Mouse (Mus musculus) heart, postnatal 25 days (tissue): ENCODE results near the gene Exoc6. TPM values are rescaled to one million over a fixed set of nuclear protein-coding genes. Genes with fewer than 3 reads are reported as not detected.

ENCODE experiments used
- DNase-seq: peaks from one replicate; pipeline ENCODE4 v3.0.0; 2022; ENCODE audit warnings: low spot score
- intact Hi-C: fragments of 180-260 bp; cut with DNase I; formaldehyde crosslinking; loops from one replicate; pipeline ENCODE4 v1.15.1; 2025
- total RNA-seq, 2 experiments: library from RNA; stranded (reverse); gene quantifications; 2 replicates each; pipeline ENCODE4 v1.2.3; 2021

The Exoc6 gene
- total RNA-seq, 2 experiments from 2014 or later: 29.2 TPM

- intact Hi-C loops: no loop called here
- no peak for DNase-seq
Observed at GRCm38 (mm10) chr19:37565806-37566205, 15.6 kb downstream of the Exoc6 start.

DNA sequence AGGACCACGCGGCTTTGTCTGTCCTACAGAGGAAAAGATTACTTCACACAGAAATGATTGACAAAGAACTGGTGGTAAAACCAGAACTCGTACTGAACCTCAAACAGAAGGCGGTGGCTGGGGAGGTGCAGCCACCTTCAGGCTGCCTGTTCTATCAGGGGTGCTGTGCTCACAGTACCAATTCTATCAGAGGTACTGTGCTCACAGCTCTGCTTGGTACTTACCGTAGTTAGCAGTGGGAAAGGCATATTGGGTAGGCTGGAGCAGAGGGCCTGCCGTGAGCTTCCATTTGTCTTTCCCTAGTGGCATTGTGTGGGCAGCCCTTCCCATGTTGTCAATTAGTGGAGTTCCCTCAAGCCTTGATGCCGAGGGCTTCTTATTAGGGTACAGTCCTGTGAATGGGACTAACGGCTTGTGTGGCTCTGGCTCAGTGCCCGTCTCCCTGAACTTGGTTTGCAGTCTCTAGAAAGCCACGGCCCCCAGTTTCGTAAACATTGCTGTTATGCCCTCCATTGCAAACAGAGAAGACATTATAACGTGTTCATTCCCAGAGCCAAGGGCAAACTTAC lies 19.1 kb downstream of the Exoc6 start:
- DNase-seq: no peak
- intact Hi-C loops: no loop called here

DNA sequence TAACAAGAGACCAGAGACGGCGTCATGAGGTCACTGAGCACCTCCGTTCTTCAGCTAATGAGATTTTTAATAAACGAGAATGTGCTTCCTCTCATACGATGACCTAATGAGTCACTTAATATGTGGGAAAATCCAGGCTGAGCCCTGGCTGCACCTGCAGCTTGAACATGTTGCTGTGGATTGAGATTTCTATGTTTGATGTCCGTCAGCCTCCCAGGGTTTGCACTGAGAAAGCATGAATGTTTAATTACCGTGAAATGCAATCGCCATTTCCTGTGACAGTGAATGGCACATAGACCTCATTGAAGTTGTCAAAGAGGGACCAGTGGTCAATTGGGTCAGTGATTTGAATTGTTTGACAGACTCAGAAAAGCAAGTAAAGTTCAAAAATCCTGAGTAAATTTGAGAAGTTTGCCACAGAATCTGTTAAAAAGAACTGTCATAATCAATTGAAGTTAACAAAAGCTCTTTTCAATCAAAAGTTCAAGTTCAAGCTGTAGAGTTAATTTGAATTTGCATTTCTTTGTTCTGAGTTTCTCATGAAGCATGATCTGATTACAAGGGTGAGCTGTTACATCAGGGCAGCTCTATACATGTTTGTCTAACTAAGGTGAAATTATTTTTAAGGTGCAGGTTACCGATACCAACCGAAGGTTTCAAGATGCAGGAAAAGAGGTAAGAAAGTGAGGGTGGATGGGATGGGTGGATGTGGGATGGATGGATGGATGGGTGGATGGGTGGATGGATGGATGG lies 20.9 kb downstream of the Exoc6 start:
- DNase-seq: no peak
- intact Hi-C loops: no loop called here

DNA sequence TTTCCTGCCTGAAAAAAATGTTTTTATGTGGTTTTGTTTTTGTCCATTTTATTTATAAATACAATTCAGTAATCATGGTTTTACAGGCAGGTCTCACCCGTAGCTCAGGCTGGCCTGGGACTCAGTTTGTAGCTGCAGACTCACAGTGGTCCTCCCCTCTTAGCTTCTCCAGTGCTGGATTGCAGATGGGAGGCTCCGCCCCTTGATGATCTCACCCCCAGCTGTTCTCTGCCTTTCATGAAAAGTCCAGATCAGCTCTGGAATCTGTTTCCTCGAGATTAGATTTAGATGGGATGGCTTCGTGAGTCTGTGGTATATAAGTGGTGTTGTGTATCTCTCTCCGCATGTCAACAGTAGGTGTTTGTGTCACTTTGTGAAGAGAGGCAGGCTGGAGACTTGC lies 24.6 kb downstream of the Exoc6 start:
- DNase-seq: no peak
- intact Hi-C loops: no loop called here

DNA sequence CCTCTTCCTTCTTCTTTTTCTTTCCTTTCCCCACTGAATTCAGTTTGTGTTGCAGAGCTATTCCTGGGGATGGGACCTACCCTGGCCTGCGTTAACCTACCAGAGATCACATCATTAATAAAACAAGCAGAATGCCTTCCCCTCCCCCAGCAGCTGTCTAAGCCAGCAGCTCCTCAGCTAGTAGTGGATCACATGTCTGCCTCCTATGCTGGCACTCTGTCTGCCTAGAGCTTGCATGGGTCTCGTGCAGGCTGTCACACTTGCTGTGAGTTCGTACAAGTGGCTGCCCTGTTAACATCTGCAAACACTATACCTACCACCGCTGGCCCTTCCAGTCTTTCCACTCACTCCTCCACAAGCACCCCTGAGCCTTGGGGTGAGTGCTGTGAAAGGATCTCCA lies 29.4 kb downstream of the Exoc6 start:
- intact Hi-C loops: no loop called here
- DNase-seq: no peak

DNA sequence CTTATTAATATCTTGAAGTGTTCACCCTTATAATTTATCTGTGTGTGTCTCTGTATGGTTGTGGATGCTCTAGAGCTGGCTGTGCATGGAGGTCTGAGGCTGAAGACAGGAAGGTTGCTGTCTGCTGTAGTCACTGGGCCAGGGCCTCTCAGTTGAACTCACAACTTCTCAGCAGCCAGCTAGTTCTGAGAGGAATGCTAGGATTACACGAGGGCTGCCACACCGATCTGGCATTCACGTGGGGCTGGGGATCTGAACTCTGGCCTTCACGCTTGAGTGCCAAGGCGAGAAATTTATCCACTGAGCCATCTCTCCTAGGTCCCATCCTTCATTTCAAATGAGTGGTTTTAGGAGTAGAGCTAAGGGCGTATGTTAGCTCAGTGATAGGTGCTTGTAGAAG lies 30.2 kb downstream of the Exoc6 start:
- no peak for DNase-seq
- intact Hi-C loops: no loop called here

GRCm38 (mm10) chr19:37585210-37585609 lies 35.0 kb downstream of the Exoc6 start:
- intact Hi-C loops: no loop called here
- DNase-seq: no peak

DNA sequence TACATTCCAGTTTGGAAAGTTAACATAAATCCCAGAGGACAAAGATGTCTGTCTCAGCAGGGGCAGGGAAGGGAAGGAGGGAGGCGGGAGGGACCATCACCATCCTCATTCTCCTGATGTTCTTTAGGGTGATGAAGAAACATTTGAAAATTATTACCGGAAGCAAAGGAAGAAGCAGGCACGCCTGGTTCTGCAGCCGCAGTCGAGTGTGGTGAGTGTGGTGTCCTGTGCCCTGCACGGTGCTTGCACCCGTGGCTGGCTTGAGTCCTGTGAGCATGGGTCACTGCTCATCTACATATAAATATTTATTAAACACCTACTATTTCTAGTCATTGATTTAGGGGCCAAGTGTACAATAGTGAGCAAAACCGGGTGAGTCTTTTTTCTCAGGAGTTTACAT lies 35.5 kb downstream of the Exoc6 start:
- DNase-seq: no peak
- intact Hi-C loops: no loop called here

- DNase-seq: no peak
- intact Hi-C loops: no loop called here
Observed at GRCm38 (mm10) chr19:37590544-37590943, 40.3 kb downstream of the Exoc6 start.

DNA sequence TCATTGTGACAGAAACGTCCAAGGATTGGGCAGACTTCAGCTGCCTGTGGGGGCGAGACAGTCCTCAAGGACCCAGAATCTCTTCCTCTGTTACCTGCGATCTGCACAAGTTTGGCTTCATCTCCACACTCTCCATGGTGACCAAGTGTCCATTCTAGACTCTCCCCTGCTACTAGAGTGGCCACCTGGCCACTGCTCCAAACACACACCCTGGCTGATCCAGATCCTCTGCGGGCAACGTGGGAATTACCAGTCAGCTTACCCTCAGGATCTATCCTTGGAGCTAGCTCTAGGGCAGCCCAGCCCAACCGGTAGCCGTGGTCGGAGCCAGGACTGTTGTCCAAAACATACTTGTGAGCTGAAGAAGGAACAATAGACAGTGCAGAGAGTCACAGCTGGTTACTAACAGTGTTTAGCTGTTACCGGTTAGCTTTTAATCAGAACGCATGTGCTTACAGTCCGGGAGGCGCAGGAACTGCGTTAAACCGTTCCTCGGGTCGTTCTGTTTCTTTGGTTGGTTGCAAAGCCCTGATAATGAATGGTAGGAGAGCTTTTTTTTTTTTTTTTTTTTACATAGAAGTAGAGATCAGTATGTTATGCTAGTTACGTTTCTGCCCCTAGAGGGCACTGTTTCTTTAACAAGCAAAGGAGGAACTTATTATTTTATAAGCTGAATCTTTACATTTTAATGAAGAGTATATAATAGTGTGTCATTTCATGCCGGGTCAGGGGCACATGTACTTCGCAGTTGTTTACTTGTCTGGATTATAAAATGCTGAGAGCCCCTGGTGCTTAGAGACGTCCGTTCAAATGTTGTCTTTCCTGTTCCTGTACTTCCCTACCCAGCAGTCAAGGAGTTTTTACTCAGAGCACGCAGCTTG lies 52.0 kb downstream of the Exoc6 start:
- intact Hi-C loops: no loop called here
- DNase-seq: no peak

DNA sequence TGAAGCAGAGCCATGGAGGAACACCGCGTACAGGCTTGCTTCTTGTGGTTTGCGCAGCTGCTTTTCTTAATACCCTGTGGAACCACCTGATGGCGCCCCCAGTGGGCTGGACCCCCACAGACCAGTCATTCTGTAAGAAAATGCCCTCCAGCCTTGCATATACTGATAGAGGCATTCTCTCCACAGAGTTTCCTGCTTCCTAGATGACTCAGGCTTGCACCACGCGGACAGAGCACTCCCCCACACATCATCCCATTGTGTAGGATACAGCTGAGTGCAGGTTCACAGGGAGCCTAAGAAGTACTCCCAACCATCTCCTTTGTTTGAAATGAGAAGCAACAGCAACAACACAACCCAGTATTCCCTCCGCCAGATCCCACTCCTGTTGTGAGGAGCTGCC lies 59.8 kb downstream of the Exoc6 start:
- intact Hi-C loops: no loop called here
- no peak for DNase-seq

DNA sequence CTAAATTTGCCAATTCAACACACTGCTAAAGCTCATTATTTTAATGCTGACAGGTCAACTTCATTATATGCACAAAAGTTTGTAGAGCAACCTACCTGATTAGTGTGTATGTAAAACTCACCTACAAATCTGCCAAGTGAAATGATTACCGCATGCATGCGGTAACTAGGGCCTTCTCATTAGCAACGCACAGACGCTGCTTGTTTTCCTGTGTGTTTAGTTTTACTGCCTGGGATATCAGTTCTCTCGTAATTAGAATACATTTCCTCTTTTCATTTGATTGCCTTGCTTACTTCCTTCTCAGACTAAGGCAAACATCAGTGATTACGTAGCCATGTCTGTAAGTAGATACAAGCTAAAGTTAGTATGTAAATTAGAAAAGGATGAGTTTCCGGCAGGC lies 62.7 kb downstream of the Exoc6 start:
- no peak for DNase-seq
- intact Hi-C loops: no loop called here

GRCm38 (mm10) chr19:37615039-37615630 lies 64.9 kb downstream of the Exoc6 start:
- intact Hi-C loops: no loop called here
- DNase-seq: no peak

DNA sequence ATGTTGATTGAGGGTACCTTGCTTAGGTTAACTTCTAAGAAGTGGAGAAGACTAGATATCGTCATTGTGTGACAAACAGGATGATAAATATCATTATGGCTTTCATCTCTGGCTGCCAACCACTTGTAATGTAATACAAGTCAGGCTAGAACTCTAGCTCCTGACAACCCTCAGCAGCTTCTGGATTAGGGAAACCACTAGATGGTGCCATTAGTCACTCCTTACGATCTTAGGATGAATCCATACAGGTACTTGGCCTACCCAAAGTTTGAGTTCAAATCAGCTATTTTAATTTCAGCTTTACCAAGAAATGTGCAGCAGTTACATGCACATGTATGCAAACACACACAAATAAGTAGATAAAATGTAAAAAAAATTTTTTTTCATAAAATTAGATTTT lies 97.8 kb downstream of the Exoc6 start:
- DNase-seq: no peak
- intact Hi-C loops: no loop called here

GRCm38 (mm10) chr19:37650526-37650925 lies 100.3 kb downstream of the Exoc6 start:
- intact Hi-C loops: no loop called here
- no peak for DNase-seq

DNA sequence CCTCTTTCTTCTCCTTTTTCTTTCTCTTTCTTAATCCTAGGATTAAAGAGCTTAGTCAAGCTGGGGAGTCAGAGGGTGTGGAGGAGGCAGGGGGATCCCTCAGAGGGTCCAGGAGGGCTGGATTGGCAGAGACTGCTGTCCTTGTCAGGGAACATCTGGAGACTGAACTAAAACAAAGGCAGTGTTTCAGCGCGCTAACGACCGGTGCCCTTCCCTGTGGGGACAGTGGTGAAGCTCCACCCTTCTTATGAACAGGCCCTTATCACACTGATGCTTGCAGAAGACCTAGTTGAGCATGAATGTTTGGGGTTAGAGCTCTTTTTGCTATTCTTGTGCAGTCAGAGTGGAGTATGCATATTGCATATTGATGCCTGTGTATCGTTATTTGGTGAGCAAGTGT lies 103.8 kb downstream of the Exoc6 start:
- intact Hi-C loops: no loop called here
- no peak for DNase-seq

GRCm38 (mm10) chr19:37656441-37656840 lies 106.2 kb downstream of the Exoc6 start:
- DNase-seq: no peak
- intact Hi-C loops: no loop called here

GRCm38 (mm10) chr19:37665256-37665655 lies 115.0 kb downstream of the Exoc6 start:
- intact Hi-C loops: no loop called here
- DNase-seq: no peak

DNA sequence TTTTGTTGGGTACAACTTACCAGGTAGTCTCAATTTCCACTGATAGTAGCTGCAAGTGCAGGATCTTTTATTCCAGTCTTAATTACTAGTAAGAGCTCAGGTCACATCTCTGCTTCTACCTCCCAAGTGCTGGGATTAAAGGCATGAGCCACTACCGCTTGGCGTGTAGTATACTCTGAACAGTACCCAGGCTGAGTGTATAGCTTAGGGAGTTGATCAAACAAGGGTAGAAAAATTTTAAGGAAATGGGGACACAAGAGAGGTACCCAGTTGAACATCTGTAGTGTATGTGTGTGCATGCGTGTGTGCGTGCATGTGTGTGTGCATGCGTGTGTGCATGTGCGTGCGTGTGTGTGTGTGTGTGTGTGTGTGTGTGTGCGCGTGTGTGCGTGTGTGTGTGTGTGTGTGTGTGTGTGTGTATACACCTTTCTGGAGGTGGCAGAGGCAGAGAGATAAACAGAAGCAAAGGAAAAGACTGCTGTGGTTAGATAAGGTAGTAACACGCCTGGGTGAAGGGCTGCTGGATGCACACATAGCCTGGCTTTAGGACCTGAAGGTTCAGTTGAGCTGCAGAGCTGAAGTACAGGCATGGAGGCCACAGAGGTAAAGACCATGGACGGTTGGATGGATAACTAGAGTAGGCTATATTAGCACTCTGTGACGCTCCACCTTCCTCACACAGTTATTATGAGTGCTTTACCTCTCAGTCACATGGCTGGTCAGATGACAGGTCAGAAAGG lies 117.8 kb downstream of the Exoc6 start:
- intact Hi-C loops: no loop called here
- DNase-seq: no peak

DNA sequence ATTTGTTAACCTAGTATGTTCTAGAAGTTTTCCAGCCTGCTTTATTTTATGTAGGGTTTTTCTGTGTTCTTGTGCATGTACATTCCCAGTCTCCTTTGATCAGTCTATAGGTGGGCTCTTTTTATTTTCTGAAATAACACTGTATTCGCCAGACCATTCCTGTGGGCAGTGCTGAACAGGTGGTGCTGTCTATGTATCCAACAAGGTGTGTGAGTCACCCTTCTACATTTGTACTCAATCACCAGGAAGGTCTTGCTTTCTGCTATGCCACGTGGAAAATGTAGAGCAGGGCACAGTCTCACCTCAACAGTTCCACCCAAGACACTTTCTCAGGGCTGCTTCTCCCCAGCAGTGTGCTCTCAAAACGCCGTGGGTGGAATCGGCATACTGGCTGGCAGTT lies 118.4 kb downstream of the Exoc6 start:
- no peak for DNase-seq
- intact Hi-C loops: no loop called here
